Mouse (Mus musculus): ENCODE measurements around the gene Wnt7b. TPM values are rescaled to one million over a fixed set of nuclear protein-coding genes. Genes with fewer than 3 reads are reported as not detected.

The Wnt7b gene
- total and polyA plus RNA-seq, 2 experiments from 2014 or later: 26.0 to 56.6 TPM

DNA sequence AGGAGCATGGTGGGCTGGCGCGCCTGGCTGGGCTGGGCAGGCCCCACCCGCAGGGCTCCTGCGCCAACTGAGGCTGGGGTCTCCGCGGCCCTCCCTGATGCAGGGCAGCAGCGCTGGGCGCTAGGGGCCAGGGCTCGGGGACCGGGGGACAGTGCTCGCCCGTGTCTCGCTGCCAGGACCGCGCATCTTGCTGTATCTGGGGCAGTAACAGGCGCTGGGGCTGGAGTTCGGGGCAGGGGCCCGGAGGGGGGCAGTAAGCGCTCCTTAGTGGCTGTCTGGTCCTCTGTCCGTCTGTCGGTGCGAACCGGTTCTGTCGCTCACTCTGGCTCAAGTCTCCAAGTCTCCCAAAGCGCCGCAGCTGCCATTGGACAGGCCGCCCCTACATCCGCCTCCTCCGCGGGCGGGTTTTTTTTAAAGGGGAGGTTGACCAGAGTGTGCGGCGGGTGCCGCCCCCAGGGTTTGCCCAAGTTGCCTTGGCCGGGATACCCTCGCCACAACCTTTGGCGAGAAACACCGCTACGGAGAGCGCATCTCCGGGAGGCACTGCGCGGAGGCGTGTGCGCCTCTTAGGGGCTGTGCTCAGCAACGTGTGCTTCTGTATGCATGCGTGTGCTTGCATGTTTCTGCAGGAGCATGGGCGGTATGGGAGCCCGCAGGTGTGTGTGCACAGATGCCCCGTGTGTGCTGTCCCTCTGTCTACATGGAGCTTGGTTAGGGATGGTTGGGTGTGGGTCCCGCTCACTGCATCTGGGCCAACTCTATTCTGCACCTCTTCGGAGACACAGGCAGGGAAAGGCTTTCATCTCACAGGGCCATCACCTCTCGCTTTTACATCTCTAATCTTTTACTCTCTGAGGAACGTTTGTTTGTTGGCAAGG, 4.5 kb downstream of the Wnt7b start:
- Histone ChIP-seq H3K4me2 (ENCODE audit: low read depth, low read length) (peak overlapping the region; percentile 82), H3K27ac (peak overlapping the region; percentile 85), H3K4me1 (ENCODE audit: insufficient read depth, low read length) (peaks cover 20% of the 10 kb centered on the region; the same call in 1 of the 2 replicates), H3K4me3 (ENCODE audit: low read length) (peak overlapping the region; percentile 46), H3K27me3 (ENCODE audit: insufficient read depth, low read length) (peaks cover 58% of the 10 kb centered on the region), H3K36me3 (ENCODE audit: insufficient read depth, low read length) (no peaks in the 10 kb centered on the region), H3K9me3 (ENCODE audit: low read length) (no peaks in the 10 kb centered on the region), H3K9ac (replicated peaks; ENCODE audit: low read length) (peak overlapping the region; percentile 44)
- WGBS: 2% methylated on average over 54 of the region's 54 CpGs
- TF ChIP-seq CTCF (IDR thresholded peaks at IDR 0.05; ENCODE audit: low read depth): no peak; the same call in 1 of the 2 replicates
- ATAC-seq: no peak; the same call in 1 of the 2 replicates
- DNase-seq (ENCODE audit: low spot score): peak; percentile 59

DNA sequence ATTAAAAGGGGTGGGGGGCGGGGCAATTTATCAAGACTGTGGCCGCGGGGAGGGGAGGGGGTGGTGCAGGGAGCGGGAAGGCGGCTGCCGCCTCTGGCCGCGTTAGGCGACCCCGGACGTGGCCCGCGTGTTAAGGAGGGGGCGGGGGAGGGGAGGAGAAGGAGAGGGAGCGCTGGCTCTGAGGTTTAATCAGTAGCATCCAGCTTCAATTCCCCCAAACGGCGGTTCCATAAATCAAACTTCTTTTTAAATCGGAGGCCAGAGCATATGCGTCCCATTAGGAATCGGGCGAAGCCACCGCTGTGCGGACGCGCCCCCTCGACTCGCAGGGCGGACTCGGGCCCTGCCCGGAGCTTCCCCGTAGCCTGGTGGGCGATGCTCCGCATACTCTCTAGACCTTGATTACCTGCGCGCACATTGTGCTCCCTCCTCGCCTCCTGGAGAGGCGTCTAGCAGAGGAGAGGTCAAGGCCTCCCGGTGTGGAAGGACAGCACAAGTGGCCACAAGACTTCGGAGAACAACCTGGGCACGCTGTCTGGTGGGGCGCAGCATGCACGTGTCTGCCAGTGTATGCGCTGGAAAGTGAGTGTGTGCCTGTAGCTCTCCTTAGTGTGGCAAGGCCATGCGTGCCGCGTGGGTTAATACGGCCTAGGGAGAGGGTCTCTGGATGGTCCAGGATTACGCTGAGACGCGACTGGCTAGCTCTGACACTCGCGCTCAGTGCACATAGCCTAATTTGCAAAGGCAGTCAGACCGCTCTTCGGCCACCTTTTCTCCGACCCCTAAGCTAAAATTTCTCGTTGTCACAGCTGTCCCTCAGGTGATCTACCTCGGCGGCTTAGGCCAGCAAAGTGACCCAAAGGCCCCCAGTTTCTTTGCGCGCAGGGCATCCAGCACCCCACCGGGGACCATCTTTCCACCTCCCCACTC, 5.5 kb downstream of the Wnt7b start:
- Histone ChIP-seq H3K4me1 (ENCODE audit: insufficient read depth, low read length) (peaks cover 20% of the 10 kb centered on the region; the same call in 1 of the 2 replicates), H3K36me3 (ENCODE audit: insufficient read depth, low read length) (no peaks in the 10 kb centered on the region), H3K9me3 (ENCODE audit: low read length) (no peaks in the 10 kb centered on the region), H3K9ac (replicated peaks; ENCODE audit: low read length) (peak overlapping the region; percentile 44), H3K27ac (peak overlapping the region; percentile 85), H3K27me3 (ENCODE audit: insufficient read depth, low read length) (peaks cover 50% of the 10 kb centered on the region), H3K4me2 (ENCODE audit: low read depth, low read length) (peak overlapping the region; percentile 82), H3K4me3 (ENCODE audit: low read length) (peak overlapping the region; percentile 46)
- 1% methylated on average over 60 of the region's 61 CpGs for WGBS
- no peak for TF ChIP-seq CTCF (IDR thresholded peaks at IDR 0.05; ENCODE audit: low read depth)
- ATAC-seq (peak; percentile 74), DNase-seq (ENCODE audit: low spot score) (peak; percentile 69)

DNA sequence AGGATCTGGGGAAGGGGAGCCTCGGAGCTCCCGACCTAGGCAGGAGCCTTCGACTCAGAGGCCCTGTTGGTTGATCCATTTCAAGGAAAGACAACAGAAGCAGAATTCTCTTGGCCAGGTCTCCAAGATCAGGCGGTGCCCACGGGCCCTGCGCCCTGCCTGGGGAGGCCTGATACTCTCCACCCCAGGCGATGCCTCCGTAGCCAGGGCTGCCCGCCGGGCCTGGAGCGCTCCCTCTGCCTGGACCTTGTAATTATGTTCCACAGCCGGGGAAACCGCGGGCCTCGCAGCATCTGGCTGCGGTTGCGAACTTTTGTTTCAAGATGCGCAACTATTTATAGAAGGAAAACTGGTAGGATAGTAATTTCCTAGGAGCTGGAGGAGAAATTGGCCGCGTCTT, 6.2 kb downstream of the Wnt7b start:
- ATAC-seq: no peak
- peak; percentile 11; the same call in 1 of the 2 replicates for TF ChIP-seq CTCF (IDR thresholded peaks at IDR 0.05; ENCODE audit: low read depth)
- H3K9me3 ChIP-seq (ENCODE audit: low read length): no peaks in the 10 kb centered on the region
- no peak for DNase-seq (ENCODE audit: low spot score)
- 1% methylated on average over 20 of the region's 20 CpGs for WGBS
- H3K27me3 ChIP-seq (ENCODE audit: insufficient read depth, low read length): peaks cover 45% of the 10 kb centered on the region
- peak overlapping the region; percentile 82 for H3K4me2 ChIP-seq (ENCODE audit: low read depth, low read length)
- H3K9ac ChIP-seq (replicated peaks; ENCODE audit: low read length): 0 out of 2 replicates have a peak overlapping the region, but pooled peaks have one; percentile 31
- H3K4me1 ChIP-seq (ENCODE audit: insufficient read depth, low read length): peaks cover 20% of the 10 kb centered on the region; the same call in 1 of the 2 replicates
- peak overlapping the region; percentile 85 for H3K27ac ChIP-seq
- H3K36me3 ChIP-seq (ENCODE audit: insufficient read depth, low read length): no peaks in the 10 kb centered on the region
- peak overlapping the region; percentile 46 for H3K4me3 ChIP-seq (ENCODE audit: low read length)

DNA sequence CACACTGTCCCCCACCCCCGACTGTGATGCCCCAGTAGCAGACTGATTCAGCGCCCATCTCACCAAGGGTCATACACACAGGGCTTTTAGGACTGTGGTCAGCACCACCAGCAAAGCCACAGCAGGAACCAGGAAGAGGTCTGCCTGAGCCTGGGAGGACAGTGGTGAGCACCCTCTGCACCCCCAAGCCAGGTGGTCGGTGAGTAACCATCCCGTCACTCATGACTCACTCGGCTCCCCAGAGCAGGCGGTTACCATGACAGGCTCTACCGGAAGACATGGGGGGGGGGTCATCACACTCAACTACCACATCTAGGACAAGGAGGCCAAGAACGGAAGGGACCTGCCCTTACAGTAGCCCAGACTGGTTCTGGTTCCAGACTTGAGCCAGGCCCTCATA, 7.7 kb downstream of the Wnt7b start:
- no peak for TF ChIP-seq CTCF (IDR thresholded peaks at IDR 0.05; ENCODE audit: low read depth)
- peak overlapping the region; percentile 85; the same call in 1 of the 2 replicates for H3K27ac ChIP-seq
- H3K4me1 ChIP-seq (ENCODE audit: insufficient read depth, low read length): peaks cover 18% of the 10 kb centered on the region; the same call in 1 of the 2 replicates
- H3K9ac ChIP-seq (replicated peaks; ENCODE audit: low read length): no peak overlapping the region
- no peak for DNase-seq (ENCODE audit: low spot score)
- H3K9me3 ChIP-seq (ENCODE audit: low read length): no peaks in the 10 kb centered on the region
- H3K27me3 ChIP-seq (ENCODE audit: insufficient read depth, low read length): peaks cover 35% of the 10 kb centered on the region
- H3K36me3 ChIP-seq (ENCODE audit: insufficient read depth, low read length): no peaks in the 10 kb centered on the region
- H3K4me3 ChIP-seq (ENCODE audit: low read length): no peak overlapping the region
- ATAC-seq: no peak
- WGBS: 67% methylated on average over 8 of the region's 8 CpGs
- no peak overlapping the region for H3K4me2 ChIP-seq (ENCODE audit: low read depth, low read length)

DNA sequence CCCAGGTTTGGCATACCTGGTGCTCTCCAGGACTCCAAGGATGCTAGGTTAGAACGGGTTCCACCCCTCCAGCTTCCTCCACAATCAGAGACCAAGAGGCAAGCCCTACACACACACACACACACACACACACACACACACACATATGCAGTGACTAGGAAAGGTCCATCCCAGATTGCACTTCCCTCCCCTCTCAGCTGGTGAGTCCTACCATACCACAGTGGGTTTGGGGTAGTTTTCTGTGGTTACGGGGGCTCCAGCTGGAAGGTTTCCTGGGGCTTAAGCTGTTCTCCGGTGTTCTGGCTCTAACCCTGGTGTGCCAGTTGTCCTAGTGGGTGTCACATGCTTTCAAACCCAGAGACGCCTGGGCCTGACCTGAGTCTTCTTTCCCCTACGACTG, 8.2 kb downstream of the Wnt7b start:
- no peaks in the 10 kb centered on the region for H3K9me3 ChIP-seq (ENCODE audit: low read length)
- peaks cover 23% of the 10 kb centered on the region; the same call in 1 of the 2 replicates for H3K4me1 ChIP-seq (ENCODE audit: insufficient read depth, low read length)
- ATAC-seq: no peak
- H3K4me2 ChIP-seq (ENCODE audit: low read depth, low read length): no peak overlapping the region
- no peak overlapping the region for H3K4me3 ChIP-seq (ENCODE audit: low read length)
- peaks cover 33% of the 10 kb centered on the region for H3K27me3 ChIP-seq (ENCODE audit: insufficient read depth, low read length)
- WGBS: 63% methylated on average over 5 of the region's 5 CpGs
- no peak for DNase-seq (ENCODE audit: low spot score)
- peak overlapping the region; percentile 85; the same call in 1 of the 2 replicates for H3K27ac ChIP-seq
- no peak for TF ChIP-seq CTCF (IDR thresholded peaks at IDR 0.05; ENCODE audit: low read depth)
- no peak overlapping the region for H3K9ac ChIP-seq (replicated peaks; ENCODE audit: low read length)
- no peaks in the 10 kb centered on the region for H3K36me3 ChIP-seq (ENCODE audit: insufficient read depth, low read length)

DNA sequence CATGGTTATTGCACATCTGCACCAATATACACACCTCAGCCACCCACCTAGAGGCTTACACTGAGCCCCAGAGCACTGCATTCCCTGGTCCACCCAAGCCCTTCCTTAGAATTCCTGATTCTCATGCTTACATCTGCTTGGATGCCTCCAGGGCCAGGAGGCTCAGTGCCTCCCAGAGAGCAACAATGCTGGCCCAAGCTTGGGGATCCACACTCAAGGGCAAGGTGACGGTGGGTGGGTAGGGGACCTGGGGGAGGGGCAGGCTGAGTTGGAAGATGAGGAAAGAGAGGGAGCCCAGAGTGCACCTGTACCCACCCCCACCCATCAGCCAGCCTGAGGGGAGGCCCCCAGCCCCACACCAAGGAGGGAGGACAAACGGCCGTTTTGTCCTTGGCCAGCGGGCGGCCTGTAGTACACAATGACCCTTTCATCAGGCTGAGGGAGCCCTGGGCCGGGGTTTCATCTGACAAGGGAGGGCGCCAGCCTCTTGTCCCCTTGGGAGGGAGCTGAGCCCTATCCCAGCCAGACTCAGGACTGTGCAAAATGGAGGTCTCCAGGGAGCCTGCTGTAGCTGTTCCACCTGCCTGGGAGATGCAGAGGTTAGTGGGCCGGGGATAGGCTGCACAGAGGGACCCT, 9.5 kb downstream of the Wnt7b start:
- no peak overlapping the region for H3K4me2 ChIP-seq (ENCODE audit: low read depth, low read length)
- DNase-seq (ENCODE audit: low spot score) (peak; percentile 48), ATAC-seq (0 out of 2 replicates have a peak, but pooled peaks have one; percentile 33)

More for the DNA sequence above, 9.5 kb downstream of the Wnt7b start:
- TF ChIP-seq CTCF (IDR thresholded peaks at IDR 0.05; ENCODE audit: low read depth): no peak
- H3K27ac ChIP-seq: peak overlapping the region; percentile 32; the same call in 1 of the 2 replicates
- H3K9ac ChIP-seq (replicated peaks; ENCODE audit: low read length): no peak overlapping the region
- no peaks in the 10 kb centered on the region for H3K9me3 ChIP-seq (ENCODE audit: low read length)
- peaks cover 24% of the 10 kb centered on the region; the same call in 1 of the 2 replicates for H3K4me1 ChIP-seq (ENCODE audit: insufficient read depth, low read length)
- WGBS: 32% methylated on average over 8 of the region's 8 CpGs
- H3K27me3 ChIP-seq (ENCODE audit: insufficient read depth, low read length): peaks cover 20% of the 10 kb centered on the region
- no peaks in the 10 kb centered on the region for H3K36me3 ChIP-seq (ENCODE audit: insufficient read depth, low read length)
- no peak overlapping the region for H3K4me3 ChIP-seq (ENCODE audit: low read length)

Measured in hindbrain, postnatal 0 days (tissue).